Mouse (Mus musculus) MEL (cell line): ENCODE results near the gene Ubr7. TPM values are rescaled to one million over a fixed set of nuclear protein-coding genes. Genes with fewer than 3 reads are reported as not detected.

Experiments used
- DNase-seq: peaks from one replicate; pipeline ENCODE4 v3.0.0; 2011; ENCODE audit warnings: low read depth, low spot score
- H3K27ac ChIP-seq: 2 replicates; pipeline ENCODE4 v1.5.1; 2012; ENCODE audit warnings: low read depth, mild to moderate bottlenecking, control low read depth, low read length, moderate library complexity; ENCODE audit not compliant: control insufficient read depth
- H3K27me3 ChIP-seq, 2 experiments: fragments of 150-350 bp in 1 of 2; sonication (generic) in 1 of 2; 2 replicates each; pipeline ENCODE4 v1.6.1; 2012; ENCODE audit warnings: low read length in 2 of 2, mild to moderate bottlenecking in 2 of 2, improper control_type of control experiment in 1 of 2, moderate library complexity in 1 of 2; ENCODE audit not compliant: insufficient read depth in 2 of 2, control insufficient read depth in 1 of 2
- H3K36me3 ChIP-seq, 2 experiments: 2 replicates each; pipeline ENCODE4 v1.6.1; 2012 to 2014; ENCODE audit warnings: low read length in 2 of 2, improper control_type of control experiment in 1 of 2, inconsistent platforms in 1 of 2, mild to moderate bottlenecking in 1 of 2; ENCODE audit not compliant: insufficient read depth in 2 of 2, control insufficient read depth in 1 of 2
- H3K4me1 ChIP-seq, 2 experiments: fragments of 150-350 bp in 1 of 2; sonication (generic) in 1 of 2; 2 replicates each; pipeline ENCODE4 v1.6.1; 2012; ENCODE audit warnings: low read length in 2 of 2, improper control_type of control experiment in 1 of 2, mild to moderate bottlenecking in 1 of 2; ENCODE audit not compliant: insufficient read depth in 2 of 2, control insufficient read depth in 1 of 2
- H3K4me3 ChIP-seq, 2 experiments: fragments of 150-350 bp in 1 of 2; sonication (generic) in 1 of 2; 2 replicates each; pipeline ENCODE4 v1.5.1; 2012; ENCODE audit warnings: low read depth in 2 of 2, low read length in 2 of 2, mild to moderate bottlenecking in 2 of 2, moderate library complexity in 2 of 2, control low read depth in 1 of 2, improper control_type of control experiment in 1 of 2; ENCODE audit not compliant: control insufficient read depth in 1 of 2, insufficient read depth in 1 of 2
- H3K79me2 ChIP-seq: 2 replicates; pipeline ENCODE4 v1.6.1; 2012; ENCODE audit warnings: mild to moderate bottlenecking, low read length, moderate library complexity; ENCODE audit not compliant: control insufficient read depth, poor library complexity, insufficient read depth
- H3K9ac ChIP-seq: 2 replicates; pipeline ENCODE4 v1.6.1; 2012; ENCODE audit warnings: low read depth, mild to moderate bottlenecking, control low read depth, low read length, moderate library complexity; ENCODE audit not compliant: control insufficient read depth, poor library complexity, severe bottlenecking
- H3K9me3 ChIP-seq: fragments of 150-350 bp; sonication (generic); replicated peaks from 2 replicates; pipeline ENCODE4 v1.6.1; 2012; ENCODE audit warnings: mild to moderate bottlenecking, low read length, improper control_type of control experiment, moderate library complexity; ENCODE audit not compliant: insufficient read depth
- BHLHE40 ChIP-seq: IDR thresholded peaks from 2 replicates; pipeline ENCODE4 v1.6.1; 2012; ENCODE audit warnings: low read depth, mild to moderate bottlenecking, inconsistent platforms, low read length, improper control_type of control experiment, borderline replicate concordance
- CHD1 ChIP-seq: IDR thresholded peaks from 2 replicates; pipeline ENCODE4 v1.6.1; 2012; ENCODE audit warnings: low read depth, mild to moderate bottlenecking, inconsistent platforms, low read length, improper control_type of control experiment
- E2F4 ChIP-seq: IDR thresholded peaks from 2 replicates; pipeline ENCODE4 v1.6.1; 2011; ENCODE audit warnings: low read depth, low read length, improper control_type of control experiment, borderline replicate concordance
- ELF1 ChIP-seq: IDR thresholded peaks from 2 replicates; pipeline ENCODE4 v1.6.1; 2014; ENCODE audit warnings: low read depth, mild to moderate bottlenecking, inconsistent platforms, low read length, improper control_type of control experiment, moderate library complexity
- ETS1 ChIP-seq: IDR thresholded peaks from 2 replicates; pipeline ENCODE4 v1.6.1; 2012; ENCODE audit warnings: low read depth, mild to moderate bottlenecking, inconsistent platforms, low read length, improper control_type of control experiment, moderate library complexity
- GATA1 ChIP-seq: IDR thresholded peaks from 2 replicates; pipeline ENCODE4 v1.6.1; 2011; ENCODE audit warnings: low read depth, low read length, improper control_type of control experiment
- HCFC1 ChIP-seq: IDR thresholded peaks from 2 replicates; pipeline ENCODE4 v1.6.1; 2012; ENCODE audit warnings: low read depth, mild to moderate bottlenecking, inconsistent platforms, low read length, improper control_type of control experiment, moderate library complexity
- MAFK ChIP-seq: IDR thresholded peaks from 2 replicates; pipeline ENCODE4 v1.6.1; 2011; ENCODE audit warnings: low read depth, mild to moderate bottlenecking, low read length, improper control_type of control experiment, borderline replicate concordance
- MAX ChIP-seq: IDR thresholded peaks from 2 replicates; pipeline ENCODE4 v1.6.1; 2011; ENCODE audit warnings: low read length, improper control_type of control experiment
- MXI1 ChIP-seq: IDR thresholded peaks from 2 replicates; pipeline ENCODE4 v1.6.1; 2011; ENCODE audit warnings: mild to moderate bottlenecking, low read depth, low read length, improper control_type of control experiment
- MYB ChIP-seq: IDR thresholded peaks from 2 replicates; pipeline ENCODE4 v1.6.1; 2011; ENCODE audit warnings: mild to moderate bottlenecking, low read depth, low read length, improper control_type of control experiment
- MYC ChIP-seq: IDR thresholded peaks from 2 replicates; pipeline ENCODE4 v1.6.1; 2011; ENCODE audit warnings: low read depth, mild to moderate bottlenecking, low read length, improper control_type of control experiment, moderate library complexity
- NELFE ChIP-seq: IDR thresholded peaks from 2 replicates; pipeline ENCODE4 v1.6.1; 2011; ENCODE audit warnings: low read depth, low read length, improper control_type of control experiment
- POLR2A ChIP-seq, 2 experiments: IDR thresholded peaks; 2 replicates each; pipeline ENCODE4 v1.6.1; 2011 to 2012; ENCODE audit warnings: low read length in 2 of 2, mild to moderate bottlenecking in 2 of 2, control low read depth in 1 of 2, improper control_type of control experiment in 1 of 2, low read depth in 1 of 2, moderate library complexity in 1 of 2; ENCODE audit not compliant: control insufficient read depth in 1 of 2, insufficient read depth in 1 of 2, poor library complexity in 1 of 2
- POLR2AphosphoS2 ChIP-seq: IDR thresholded peaks from 2 replicates; pipeline ENCODE4 v1.6.1; 2011; ENCODE audit warnings: low read length, improper control_type of control experiment
- RCOR1 ChIP-seq: IDR thresholded peaks from 2 replicates; pipeline ENCODE4 v1.6.1; 2012; ENCODE audit warnings: low read depth, mild to moderate bottlenecking, inconsistent platforms, low read length, improper control_type of control experiment
- SIN3A ChIP-seq: IDR thresholded peaks from 2 replicates; pipeline ENCODE4 v1.6.1; 2012; ENCODE audit warnings: low read length, improper control_type of control experiment, inconsistent platforms
- TAL1 ChIP-seq: IDR thresholded peaks from 2 replicates; pipeline ENCODE4 v1.6.1; 2012; ENCODE audit warnings: mild to moderate bottlenecking, inconsistent platforms, low read length, moderate library complexity, mixed read lengths
- TBP ChIP-seq: IDR thresholded peaks from 2 replicates; pipeline ENCODE4 v1.8.0; 2011; ENCODE audit warnings: low read depth, low read length, improper control_type of control experiment
- USF1 ChIP-seq: IDR thresholded peaks from 2 replicates; pipeline ENCODE4 v1.6.1; 2014; ENCODE audit warnings: low read depth, mild to moderate bottlenecking, inconsistent platforms, low read length, improper control_type of control experiment, moderate library complexity
- ZMIZ1 ChIP-seq: IDR thresholded peaks from 2 replicates; pipeline ENCODE4 v1.6.1; 2012; ENCODE audit warnings: low read depth, mild to moderate bottlenecking, inconsistent platforms, low read length, improper control_type of control experiment, moderate library complexity
- polyA plus RNA-seq, 2 experiments: library from polyadenylated mRNA; stranded (reverse) in 1 of 2; unstranded in 1 of 2; fragments of >175 nt in 1 of 2; fragments of >200 nt in 1 of 2; gene quantifications; 2 replicates each; pipeline versions ENCODE4 v1.2.1 to v1.2.4; 2012; ENCODE audit warnings: low replicate concordance in 2 of 2, low read depth in 1 of 2; ENCODE audit not compliant: insufficient read length in 2 of 2, insufficient read depth in 1 of 2, missing spikeins in 1 of 2
- total RNA-seq: library from RNA; depleted of rRNA; stranded (reverse); fragments of 300-350 nt; gene quantifications from 2 replicates; pipeline ENCODE4 v1.2.3, GENCODE M21; 2012

The Ubr7 gene
- total and polyA plus RNA-seq, 3 experiments: 62.3 to 68.1 TPM; not detected in 1

- Histone ChIP-seq H3K4me1 (peaks cover 8 to 26% of the 10 kb centered on the region in 2 experiments; a peak in 3 of 4 replicates), H3K9ac (peak within 1 kb of the TSS; percentile 82), H3K9me3 (no peaks in the 10 kb centered on the region), H3K36me3 (peaks cover 0 to 47% of the 10 kb centered on the region in 2 experiments; a peak in 3 of 4 replicates), H3K27me3 (no peaks in the 10 kb centered on the region), H3K4me3 (peak within 1 kb of the TSS; percentile 76 to 87), H3K27ac (peak within 1 kb of the TSS; percentile 87), H3K79me2 (peaks cover 31% of the 10 kb centered on the region)
- peak; percentile 94 for DNase-seq
- TF ChIP-seq USF1 (peak; percentile 46; the same call in 1 of the 2 replicates), ETS1 (peak; percentile 55), BHLHE40 (peak; percentile 49; the same call in 1 of the 2 replicates), CHD1 (0 out of 2 replicates have a peak, but pooled peaks have one; percentile 4), RCOR1 (no peak), HCFC1 (peak; percentile 81), ZMIZ1 (peak; percentile 76), POLR2AphosphoS2 (peak; percentile 88), E2F4 (no peak), MAX (0 out of 2 replicates have a peak, but pooled peaks have one; percentile 44), MYC (0 out of 2 replicates have a peak, but pooled peaks have one; percentile 8), GATA1 (no peak), MYB (no peak), NELFE (peak; percentile 88), SIN3A (peak; percentile 67), ELF1 (peak; percentile 70), MAFK (no peak), MXI1 (peak; percentile 84), TBP (peak; percentile 47; the same call in 1 of the 2 replicates), POLR2A (IDR thresholded peaks at IDR 0.05; ENCODE audit: control insufficient read depth in 1 of 2, insufficient read depth in 1 of 2, low read depth in 1 of 2, low read length in 2 of 2, poor library complexity in 1 of 2) (peak; percentile 82 to 83; a peak in 3 of 4 replicates), TAL1 (no peak)
Measured at GRCm38 (mm10) chr12:102743589-102744574, 13.9 kb upstream of the Ubr7 start, which contains the start of the genes Moap1 and Tmem251. TSS of gene Moap1 (minus strand) at chr12:102743661. TSS of gene Tmem251 (plus strand) at chr12:102743762.
